Mouse (Mus musculus) limb, embryonic 11.5 days (tissue): ENCODE results near the gene Slc12a6. TPM values are rescaled to one million over a fixed set of nuclear protein-coding genes. Genes with fewer than 3 reads are reported as not detected.

Experiments
- ATAC-seq: fragments of 200-750 bp; cut with Nextera tagmentation; 2 replicates; pipeline ENCODE4 v1.8.0; 2017; ENCODE audit warnings: low read depth; ENCODE audit not compliant: insufficient number of reproducible peaks, low FRiP score, low TSS enrichment
- DNase-seq: peaks from one replicate; pipeline ENCODE4 v3.0.0-alpha.2; 2015; ENCODE audit warnings: low spot score
- H3K27ac ChIP-seq: fragments of 300-500 bp; sonication (generic); replicated peaks from 2 replicates; pipeline ENCODE4 v1.5.1; 2014; ENCODE audit warnings: low read depth, mild to moderate bottlenecking, low read length
- H3K27me3 ChIP-seq: fragments of 300-500 bp; sonication (generic); 2 replicates; pipeline ENCODE4 v1.6.1; 2014; ENCODE audit warnings: mild to moderate bottlenecking, low read length, mixed read lengths; ENCODE audit not compliant: control insufficient read depth, insufficient read depth
- H3K36me3 ChIP-seq: fragments of 300-500 bp; sonication (generic); 2 replicates; pipeline ENCODE4 v1.6.1; 2014; ENCODE audit warnings: mild to moderate bottlenecking, low read length, moderate library complexity, mixed read lengths; ENCODE audit not compliant: control insufficient read depth, insufficient read depth
- H3K4me1 ChIP-seq: fragments of 300-500 bp; sonication (generic); 2 replicates; pipeline ENCODE4 v1.6.1; 2014; ENCODE audit warnings: low read length, mixed read lengths; ENCODE audit not compliant: control insufficient read depth, insufficient read depth
- H3K4me2 ChIP-seq: fragments of 300-500 bp; sonication (generic); 2 replicates; pipeline ENCODE4 v1.6.1; 2014; ENCODE audit warnings: low read depth, mild to moderate bottlenecking, moderate library complexity; ENCODE audit not compliant: severe bottlenecking
- H3K4me3 ChIP-seq: fragments of 300-500 bp; sonication (generic); 2 replicates; pipeline ENCODE4 v1.5.1; 2014; ENCODE audit warnings: low read depth, low read length
- H3K9ac ChIP-seq: fragments of 300-500 bp; sonication (generic); 2 replicates; pipeline ENCODE4 v1.6.1; 2014; ENCODE audit warnings: mild to moderate bottlenecking, low read length
- H3K9me3 ChIP-seq: fragments of 300-500 bp; sonication (generic); 2 replicates; pipeline ENCODE4 v1.6.1; 2016; ENCODE audit warnings: low read length; ENCODE audit not compliant: control insufficient read depth
- WGBS: fragments of 180-500 bp; shearing (Covaris S2); extraction: QIAGEN DNeasy Blood & Tissue Kit; methylation state at CpG from one replicate; pipeline ENCODE4 v1.1.7; 2014; 5-methylcytosine and 5-hydroxymethylcytosine counted together
- polyA plus RNA-seq: library from polyadenylated mRNA; unstranded; fragments of >200 nt; fragmentation: Nextera tagmentation; extraction: Ambion mirVana; gene quantifications from 2 replicates; pipeline ENCODE4 v1.2.1, GENCODE M21; 2014

Slc12a6 gene
- polyA plus RNA-seq, 1 experiment from 2014 or later, result 9.7 TPM

DNA sequence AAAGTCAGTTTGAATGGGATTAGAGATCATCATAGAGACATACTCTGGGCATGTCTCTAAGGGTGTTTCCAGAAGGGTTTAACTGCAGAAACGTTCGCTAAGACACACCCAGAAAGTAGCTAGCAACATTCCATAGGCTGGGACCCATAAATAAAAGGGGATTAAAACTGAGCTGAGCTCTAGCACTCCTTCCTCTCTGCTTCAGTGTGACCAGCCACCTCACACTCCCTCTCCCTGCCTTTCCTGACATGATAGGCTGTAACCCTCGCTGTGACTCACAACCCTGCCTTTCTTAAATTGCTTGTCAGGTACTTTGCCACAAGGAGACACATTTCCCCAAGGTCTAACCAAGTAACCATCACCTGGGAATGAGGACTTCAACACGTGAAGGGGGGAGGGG lies 27.6 kb upstream of the Slc12a6 start:
- Histone ChIP-seq H3K9me3 (no peaks in the 10 kb centered on the region), H3K4me1 (0 out of 2 replicates have a peak, but pooled peaks cover 5% of the 10 kb centered on the region), H3K4me2 (no peak overlapping the region), H3K27me3 (no peaks in the 10 kb centered on the region), H3K36me3 (no peaks in the 10 kb centered on the region), H3K9ac (no peak overlapping the region), H3K4me3 (no peak overlapping the region), H3K27ac (no peak overlapping the region)
- WGBS, result 6% methylated on average over 4 of the region's 4 CpGs
- ATAC-seq, result no peak
- no peak for DNase-seq

DNA sequence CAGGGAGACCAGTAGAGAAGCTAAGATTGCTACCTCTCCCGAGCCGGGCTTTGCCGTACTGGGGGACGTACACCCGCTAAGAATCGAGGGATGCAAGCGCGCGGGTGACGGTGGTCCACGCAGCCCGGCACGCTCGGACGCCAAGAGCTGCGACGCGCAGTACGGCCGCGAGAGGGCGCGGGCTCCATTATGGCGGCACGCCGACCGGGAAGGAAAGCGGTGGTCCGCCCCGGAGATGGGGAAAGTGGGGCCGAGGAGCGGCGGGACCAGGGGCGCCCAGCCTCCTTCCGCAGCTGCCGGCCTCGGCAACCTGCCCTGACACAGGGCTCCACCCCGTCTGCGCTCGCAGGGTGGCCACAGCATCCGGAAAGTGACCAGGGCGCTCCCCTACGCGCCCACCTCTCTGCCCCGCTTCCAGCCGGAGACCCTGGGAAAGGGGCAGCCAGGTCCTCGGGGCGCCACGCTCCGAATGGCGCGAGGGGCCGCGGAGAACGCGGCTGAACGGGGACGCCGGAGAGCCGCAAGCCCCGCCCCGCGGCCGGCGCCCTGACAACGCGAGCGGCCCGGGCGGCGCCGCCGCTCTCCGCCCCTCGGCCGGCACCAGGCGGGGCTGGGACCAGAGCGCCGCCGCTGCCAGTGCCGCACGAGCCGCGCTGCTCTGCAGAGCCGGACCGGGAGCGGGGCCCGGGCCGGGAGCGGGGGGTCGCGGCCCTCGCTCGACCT lies 26.3 kb upstream of the Slc12a6 start, which contains the start of gene Lpcat4:
Gene Lpcat4 (plus strand): TSS at position 257 of the 723 bp plus-strand sequence.
- DNase-seq (peak; percentile 94), ATAC-seq (peak; percentile 80)
- Histone ChIP-seq H3K4me2 (peak within 1 kb of the TSS; percentile 82), H3K4me1 (0 out of 2 replicates have a peak, but pooled peaks cover 5% of the 10 kb centered on the region), H3K27ac (peak within 1 kb of the TSS; percentile 93), H3K9me3 (no peaks in the 10 kb centered on the region), H3K27me3 (no peaks in the 10 kb centered on the region), H3K36me3 (no peaks in the 10 kb centered on the region), H3K9ac (peak within 1 kb of the TSS; percentile 86), H3K4me3 (peak within 1 kb of the TSS; percentile 64)
- WGBS, result under 1% methylated on average over 81 of the region's 94 CpGs

DNA sequence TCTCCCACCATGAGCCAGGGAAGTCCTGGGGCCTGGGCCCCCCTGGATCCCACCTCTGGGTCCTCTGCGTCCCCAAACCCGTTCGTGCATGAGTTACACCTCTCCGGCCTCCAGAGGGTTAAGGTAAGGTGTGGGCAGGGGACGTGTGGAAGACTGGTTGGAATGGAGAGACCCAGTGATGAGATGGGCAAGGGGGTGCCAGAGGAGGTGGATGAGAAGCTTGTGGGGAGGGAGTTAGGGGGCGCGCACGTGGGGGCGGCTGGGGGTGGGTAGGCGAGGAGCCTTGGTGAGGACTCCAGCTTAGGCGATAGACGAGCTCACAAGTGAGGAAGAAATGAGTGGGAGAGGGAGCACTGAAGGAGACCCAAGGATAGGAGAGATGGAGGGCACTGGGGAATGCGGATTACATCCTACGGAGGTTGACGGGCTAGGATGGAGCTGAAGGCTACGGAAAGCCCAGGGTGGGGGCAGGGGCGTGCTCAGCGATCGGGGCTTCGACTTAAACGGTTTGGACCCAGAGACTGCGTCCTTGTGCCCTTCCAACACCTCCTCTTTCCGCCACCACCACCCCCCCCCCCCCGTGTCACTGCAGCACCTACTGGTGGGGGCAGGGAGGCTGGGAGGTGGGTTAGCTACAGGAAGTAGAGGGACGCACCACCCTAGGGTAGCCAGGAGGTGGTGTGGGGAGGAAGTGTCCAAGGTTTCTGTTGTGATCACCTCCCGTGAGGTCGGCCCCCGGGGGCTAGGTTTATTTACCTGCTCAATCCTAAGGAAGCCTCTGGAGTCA lies 25.5 kb upstream of the Slc12a6 start:
- H3K27ac ChIP-seq, result peak overlapping the region; percentile 93
- H3K9ac ChIP-seq, result peak overlapping the region; percentile 86
- peak overlapping the region; percentile 82 for H3K4me2 ChIP-seq
- peak overlapping the region; percentile 64 for H3K4me3 ChIP-seq
- ATAC-seq, result peak; percentile 35
- no peaks in the 10 kb centered on the region for H3K36me3 ChIP-seq
- 0% methylated on average over 27 of the region's 28 CpGs for WGBS
- H3K9me3 ChIP-seq, result no peaks in the 10 kb centered on the region
- H3K4me1 ChIP-seq, result 0 out of 2 replicates have a peak, but pooled peaks cover 5% of the 10 kb centered on the region
- peak; percentile 59 for DNase-seq
- no peaks in the 10 kb centered on the region for H3K27me3 ChIP-seq

DNA sequence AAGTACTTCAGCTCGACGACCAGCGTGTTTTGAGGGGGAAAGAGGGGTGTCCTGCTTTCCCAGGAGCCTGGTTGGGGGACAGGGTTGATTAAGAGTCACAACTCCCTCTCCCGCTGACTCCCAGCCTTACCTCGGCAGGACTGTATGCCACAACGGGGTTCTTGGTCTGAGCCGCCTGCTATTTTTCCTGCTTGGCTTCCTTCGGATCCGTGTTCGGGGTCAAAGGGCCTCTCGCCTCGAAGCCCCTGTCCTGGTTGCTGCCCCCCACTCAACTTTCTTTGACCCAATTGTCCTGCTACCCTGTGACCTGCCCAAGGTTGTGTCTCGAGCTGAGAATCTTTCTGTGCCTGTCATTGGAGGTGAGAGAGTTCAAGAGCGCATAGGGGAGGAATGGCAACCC lies 23.8 kb upstream of the Slc12a6 start:
- ATAC-seq (no peak), DNase-seq (no peak)
- Histone ChIP-seq H3K4me2 (no peak overlapping the region), H3K4me1 (0 out of 2 replicates have a peak, but pooled peaks cover 5% of the 10 kb centered on the region), H3K9ac (no peak overlapping the region), H3K4me3 (no peak overlapping the region), H3K36me3 (no peaks in the 10 kb centered on the region), H3K27me3 (no peaks in the 10 kb centered on the region), H3K9me3 (no peaks in the 10 kb centered on the region), H3K27ac (no peak overlapping the region)
- WGBS, result 79% methylated on average over 14 of the region's 14 CpGs

DNA sequence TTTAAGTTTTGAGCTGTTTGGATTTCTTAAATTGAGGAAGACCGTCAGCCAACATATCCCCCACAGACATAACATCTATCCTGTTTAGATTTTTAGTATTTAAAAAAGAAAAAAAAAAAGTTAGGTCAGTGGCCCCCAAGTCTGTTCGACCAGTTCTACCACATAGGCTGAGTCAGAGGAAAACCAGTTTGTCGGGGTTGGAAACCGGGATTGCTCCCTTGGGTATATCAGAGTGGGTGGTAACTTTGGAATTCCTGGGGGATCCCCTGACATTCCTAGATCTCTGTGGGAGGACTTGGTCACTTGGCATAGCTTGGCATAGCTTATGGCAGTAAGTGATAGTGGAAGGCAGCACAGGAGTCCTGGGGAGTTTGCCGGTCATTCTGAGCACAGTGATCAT lies 20.3 kb upstream of the Slc12a6 start:
- Histone ChIP-seq H3K9me3 (no peaks in the 10 kb centered on the region), H3K36me3 (no peaks in the 10 kb centered on the region), H3K4me1 (0 out of 2 replicates have a peak, but pooled peaks cover 5% of the 10 kb centered on the region), H3K4me2 (no peak overlapping the region), H3K27ac (no peak overlapping the region), H3K27me3 (no peaks in the 10 kb centered on the region), H3K4me3 (no peak overlapping the region), H3K9ac (no peak overlapping the region)
- WGBS, result 85% methylated on average over 5 of the region's 5 CpGs
- no peak for DNase-seq
- no peak for ATAC-seq

DNA sequence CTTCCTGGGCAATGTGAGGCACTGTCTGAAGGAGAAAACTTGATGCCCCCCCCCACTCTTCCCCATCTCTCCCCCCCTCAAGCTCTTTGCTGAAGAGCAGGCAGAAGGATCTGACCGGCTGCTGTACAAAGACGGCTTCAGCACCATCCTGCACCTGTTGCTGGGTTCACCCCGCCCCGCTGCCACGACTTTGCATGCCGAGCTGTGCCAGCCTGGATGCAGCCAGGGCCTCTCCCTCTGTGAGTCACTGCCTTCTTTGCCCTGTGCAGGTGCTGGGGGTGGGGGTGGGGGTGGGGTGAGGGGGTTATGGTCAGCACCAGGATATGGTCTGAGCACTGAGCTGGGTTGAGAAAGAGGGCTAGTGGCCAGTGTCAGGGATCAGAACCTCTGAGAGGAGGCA lies 19.4 kb upstream of the Slc12a6 start:
- DNase-seq, result no peak
- Histone ChIP-seq H3K9me3 (no peaks in the 10 kb centered on the region), H3K4me3 (no peak overlapping the region), H3K9ac (no peak overlapping the region), H3K4me2 (no peak overlapping the region), H3K36me3 (no peaks in the 10 kb centered on the region), H3K27me3 (no peaks in the 10 kb centered on the region), H3K4me1 (no peaks in the 10 kb centered on the region), H3K27ac (no peak overlapping the region)
- 90% methylated on average over 6 of the region's 6 CpGs for WGBS
- ATAC-seq, result no peak

DNA sequence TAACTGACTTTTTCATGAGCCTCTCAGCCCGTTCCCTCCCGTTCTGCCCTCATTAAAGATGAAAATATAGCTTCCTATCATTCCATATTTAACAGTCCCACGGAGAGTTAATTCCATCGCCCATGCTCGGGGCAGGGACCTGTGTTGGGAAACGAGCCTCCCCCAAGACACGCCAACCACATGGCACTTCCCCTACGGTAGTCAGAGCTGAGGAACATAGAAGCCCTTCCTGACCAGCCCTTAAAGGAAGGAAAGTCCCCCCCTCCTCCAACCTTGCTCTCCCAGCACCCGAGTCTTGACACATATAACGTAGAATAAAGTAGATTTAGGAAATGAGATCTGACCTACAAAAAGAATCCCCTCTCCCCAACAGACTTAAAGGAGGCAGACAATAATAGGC lies 18.3 kb upstream of the Slc12a6 start:
- H3K27me3 ChIP-seq, result no peaks in the 10 kb centered on the region
- no peak for DNase-seq
- no peaks in the 10 kb centered on the region for H3K9me3 ChIP-seq
- no peak overlapping the region for H3K9ac ChIP-seq
- no peak overlapping the region for H3K4me2 ChIP-seq
- H3K4me3 ChIP-seq, result no peak overlapping the region
- H3K27ac ChIP-seq, result no peak overlapping the region
- no peaks in the 10 kb centered on the region for H3K36me3 ChIP-seq
- ATAC-seq, result no peak
- WGBS, result 88% methylated on average over 10 of the region's 10 CpGs
- no peaks in the 10 kb centered on the region for H3K4me1 ChIP-seq

DNA sequence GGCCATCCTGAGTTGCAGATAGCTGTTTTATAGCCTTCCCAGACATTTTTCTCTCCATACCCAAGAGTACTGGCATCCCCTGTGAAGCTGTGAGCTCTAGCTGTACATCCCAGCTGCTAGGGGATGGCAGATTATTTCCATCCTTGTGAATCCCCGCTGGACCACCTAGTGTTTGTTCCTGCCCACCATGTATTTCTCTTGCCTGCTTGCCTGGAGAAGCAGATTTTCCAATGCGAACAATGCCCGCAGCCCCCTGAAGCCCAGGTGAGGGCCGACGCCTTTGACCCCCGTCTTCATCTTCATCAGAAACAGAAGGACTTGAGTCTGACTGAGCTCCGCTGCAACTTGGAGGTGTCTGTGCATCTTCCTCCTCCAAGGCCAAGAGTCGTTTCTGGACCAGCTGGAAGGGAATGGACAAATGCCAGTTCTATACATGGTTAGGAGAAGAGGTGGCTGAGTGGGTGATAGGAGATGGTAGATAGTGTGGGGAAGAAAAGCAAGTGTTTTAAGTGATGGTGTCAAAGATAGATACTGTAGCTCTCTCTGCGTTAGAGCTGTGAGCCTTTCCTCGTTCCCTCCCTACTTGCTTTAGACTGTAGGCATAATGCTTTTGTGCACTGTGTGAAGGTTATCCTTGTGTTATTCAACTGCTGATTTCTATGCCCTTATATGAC lies 15.7 kb upstream of the Slc12a6 start:
- Histone ChIP-seq H3K4me3 (no peak overlapping the region), H3K9ac (no peak overlapping the region), H3K36me3 (no peaks in the 10 kb centered on the region), H3K4me1 (no peaks in the 10 kb centered on the region), H3K4me2 (no peak overlapping the region), H3K27ac (no peak overlapping the region), H3K9me3 (no peaks in the 10 kb centered on the region), H3K27me3 (no peaks in the 10 kb centered on the region)
- ATAC-seq (no peak), DNase-seq (no peak)
- WGBS, result 90% methylated on average over 10 of the region's 10 CpGs
